Mouse (Mus musculus) B cell, adult 62 days (primary cell): Measurements from ENCODE around the gene Lrrc19. TPM values are rescaled to one million over a fixed set of nuclear protein-coding genes. Genes with fewer than 3 reads are reported as not detected.

Experiments
- total RNA-seq: library from RNA; stranded (reverse); gene quantifications from 4 replicates; pipeline ENCODE4 v1.2.4, GENCODE M21; 2023

Lrrc19 gene
- not detected in 4 replicates for total RNA-seq

DNA sequence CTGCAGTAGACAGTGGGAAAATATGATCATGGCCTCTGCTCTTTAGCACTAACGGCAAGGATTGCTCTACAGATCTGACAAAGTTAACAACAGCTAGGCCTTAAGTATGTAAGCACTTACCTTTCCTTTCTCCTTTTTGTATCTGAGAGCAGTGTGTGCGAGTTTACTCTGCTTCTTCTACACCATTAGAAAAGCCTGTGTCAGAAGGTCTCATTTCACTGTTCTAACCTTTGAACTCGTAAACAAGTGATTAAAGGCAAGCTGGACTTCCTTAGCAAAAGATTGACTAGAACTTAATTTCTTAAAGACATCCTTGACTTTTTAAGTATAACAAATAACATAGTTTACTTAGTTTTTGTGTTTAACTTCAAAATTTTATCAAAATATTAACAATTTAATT, at the start of gene Lrrc19:
Gene Lrrc19 (minus strand): TSS at position 225 of the 400 bp plus-strand sequence.

DNA sequence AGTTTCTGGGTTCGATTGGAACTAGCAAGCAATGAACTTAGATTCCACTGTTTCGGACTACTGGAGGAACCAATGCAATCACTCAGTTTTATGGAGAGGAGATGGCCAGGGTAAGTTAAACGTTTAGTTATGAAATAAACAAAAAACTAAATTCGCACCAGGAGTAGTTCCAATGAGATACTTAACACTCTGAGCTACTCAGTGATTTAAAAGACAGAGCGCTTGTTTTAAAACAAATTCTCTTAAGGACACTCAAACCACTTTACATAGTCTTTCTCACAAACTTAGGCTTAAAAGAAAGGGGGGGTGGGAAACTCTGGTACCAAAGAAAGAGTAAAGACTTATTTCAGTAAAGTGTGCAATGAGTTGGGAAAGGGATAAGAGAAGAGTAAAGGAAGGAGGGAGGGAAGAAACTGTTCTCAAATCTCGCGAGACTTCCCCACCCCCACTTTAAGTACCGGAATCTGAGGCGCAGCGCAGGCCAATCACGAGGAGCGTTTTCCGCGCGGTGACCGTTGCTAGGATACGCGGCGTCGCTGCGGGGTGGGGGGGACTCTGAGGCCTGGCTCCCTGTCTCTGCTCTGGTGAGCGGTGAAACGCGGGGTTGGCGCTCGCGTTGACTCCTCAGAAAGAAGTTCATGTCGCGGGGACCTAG, 35.8 kb downstream of the Lrrc19 start, which contains the start of gene Ift74:
Gene Ift74 (plus strand): TSS at position 520 of the 655 bp plus-strand sequence.

DNA sequence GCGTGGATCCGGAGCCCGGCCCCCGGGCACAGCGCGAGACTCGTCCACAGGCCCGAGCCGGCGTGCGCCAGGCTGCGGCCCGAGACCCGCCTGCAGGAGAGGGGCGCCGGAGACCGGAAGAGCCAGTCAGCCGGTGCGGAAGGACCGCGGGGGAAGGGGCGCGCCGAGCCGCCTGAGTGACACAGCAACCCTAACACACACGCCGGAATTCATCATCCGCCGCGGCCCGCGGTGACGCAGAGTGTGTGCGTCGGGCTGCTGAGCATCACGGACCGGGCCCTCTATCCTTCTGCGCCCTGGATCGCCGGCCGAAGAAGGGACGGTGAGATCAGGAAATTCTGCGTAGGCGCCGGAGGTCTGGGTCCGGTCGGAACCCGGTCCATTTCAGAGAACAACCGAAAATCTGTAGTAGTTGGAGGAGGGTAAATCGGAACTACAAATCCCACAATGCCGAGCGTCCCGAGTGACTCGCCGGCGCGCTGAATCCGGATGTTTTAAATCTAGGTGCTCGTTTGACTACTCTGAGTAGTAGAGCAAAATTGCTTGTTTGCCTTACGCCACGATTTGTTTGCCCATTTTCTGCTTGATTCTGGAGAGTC, 46.8 kb downstream of the Lrrc19 start, which contains the start of gene Plaa:
Gene Plaa (minus strand): TSS at position 214 of the 599 bp plus-strand sequence.

Other genes starting within 250 kb of the Lrrc19 start
- not detected in 4 replicates for gene Gm10306, start 93.6 kb downstream of the Lrrc19 start, total RNA-seq
- 10.4 to 14.7 TPM (median 12.4 TPM) in 4 replicates for gene Caap1, start 93.3 kb downstream of the Lrrc19 start, total RNA-seq
- 41.5 to 54.3 TPM (median 50.3 TPM) in 4 replicates for gene Plaa, start 46.9 kb downstream of the Lrrc19 start, total RNA-seq
- gene Ift74, start 35.7 kb downstream of the Lrrc19 start, total RNA-seq = 3.8 to 5.5 TPM (median 4.9 TPM) in 4 replicates
- not detected in 4 replicates for gene Tek, start 89.1 kb upstream of the Lrrc19 start, total RNA-seq